Mouse (Mus musculus): ENCODE results near the gene S1pr5. TPM values are rescaled to one million over a fixed set of nuclear protein-coding genes. Genes with fewer than 3 reads are reported as not detected.
"Not testable (repeated sequence)": the region's sequence is repeated elsewhere in the genome, so short reads cannot be mapped to it uniquely, and the experiment has no call there.

The S1pr5 gene
- polyA plus RNA-seq, 1 experiment from 2014 or later = 0.11 TPM

- Histone ChIP-seq H3K27me3 (no peaks in the 10 kb centered on the region), H3K9me3 (replicated peaks) (no peaks in the 10 kb centered on the region), H3K27ac (no peak overlapping the region), H3K36me3 (peaks cover 53% of the 10 kb centered on the region), H3K9ac (no peak overlapping the region), H3K4me1 (replicated peaks) (peaks cover 13% of the 10 kb centered on the region), H3K4me2 (no peak overlapping the region), H3K4me3 (no peak overlapping the region)
- WGBS = 90% methylated on average over 5 of the region's 5 CpGs
- no peak for ATAC-seq (replicated peaks; ENCODE audit: insufficient number of reproducible peaks, insufficient read depth, low FRiP score, low read depth)
Observed at GRCm38 (mm10) chr9:21283591-21283990, 35.3 kb upstream of the S1pr5 start.

- no peak overlapping the region for H3K9ac ChIP-seq
- no peaks in the 10 kb centered on the region for H3K9me3 ChIP-seq (replicated peaks)
- peaks cover 91% of the 10 kb centered on the region for H3K36me3 ChIP-seq
- H3K4me3 ChIP-seq = no peak overlapping the region
- ATAC-seq (replicated peaks; ENCODE audit: insufficient number of reproducible peaks, insufficient read depth, low FRiP score, low read depth) = no peak
- H3K4me2 ChIP-seq = no peak overlapping the region
- peaks cover 19% of the 10 kb centered on the region for H3K4me1 ChIP-seq (replicated peaks)
- no peaks in the 10 kb centered on the region for H3K27me3 ChIP-seq
- no peak overlapping the region for H3K27ac ChIP-seq
- 90% methylated on average over 5 of the region's 5 CpGs for WGBS
Observed at GRCm38 (mm10) chr9:21277776-21278175, 29.5 kb upstream of the S1pr5 start.

GRCm38 (mm10) chr9:21276307-21276706 lies 28.1 kb upstream of the S1pr5 start:
- Histone ChIP-seq H3K9ac (no peak overlapping the region), H3K27me3 (no peaks in the 10 kb centered on the region)

GRCm38 (mm10) chr9:21275727-21276126 lies 27.5 kb upstream of the S1pr5 start:
- no peak overlapping the region for H3K4me2 ChIP-seq
- WGBS = 82% methylated on average over 12 of the region's 12 CpGs

More at GRCm38 (mm10) chr9:21276307-21276706, 28.1 kb upstream of the S1pr5 start:
- Histone ChIP-seq H3K27ac (no peak overlapping the region), H3K9me3 (replicated peaks) (no peaks in the 10 kb centered on the region), H3K4me3 (no peak overlapping the region), H3K4me2 (no peak overlapping the region), H3K4me1 (replicated peaks) (peaks cover 19% of the 10 kb centered on the region), H3K36me3 (peaks cover 92% of the 10 kb centered on the region)
- ATAC-seq (replicated peaks; ENCODE audit: insufficient number of reproducible peaks, insufficient read depth, low FRiP score, low read depth) = no peak
- 85% methylated on average over 8 of the region's 8 CpGs for WGBS

GRCm38 (mm10) chr9:21275013-21275710 lies 26.9 kb upstream of the S1pr5 start:
- peak overlapping the region; percentile 38; the same call in 1 of the 2 replicates for H3K27ac ChIP-seq
- no peak overlapping the region for H3K9ac ChIP-seq
- H3K4me3 ChIP-seq = no peak overlapping the region
- no peaks in the 10 kb centered on the region for H3K27me3 ChIP-seq
- 77% methylated on average over 7 of the region's 7 CpGs for WGBS
- peaks cover 93% of the 10 kb centered on the region for H3K36me3 ChIP-seq
- H3K4me2 ChIP-seq = no peak overlapping the region
- no peak for ATAC-seq (replicated peaks; ENCODE audit: insufficient number of reproducible peaks, insufficient read depth, low FRiP score, low read depth)
- H3K9me3 ChIP-seq (replicated peaks) = no peaks in the 10 kb centered on the region
- peaks cover 19% of the 10 kb centered on the region for H3K4me1 ChIP-seq (replicated peaks)

More at GRCm38 (mm10) chr9:21275727-21276126, 27.5 kb upstream of the S1pr5 start:
- Histone ChIP-seq H3K9ac (no peak overlapping the region), H3K36me3 (peaks cover 92% of the 10 kb centered on the region), H3K4me1 (replicated peaks) (peaks cover 19% of the 10 kb centered on the region), H3K4me3 (no peak overlapping the region), H3K27ac (no peak overlapping the region), H3K27me3 (no peaks in the 10 kb centered on the region), H3K9me3 (replicated peaks) (no peaks in the 10 kb centered on the region)
- ATAC-seq (replicated peaks; ENCODE audit: insufficient number of reproducible peaks, insufficient read depth, low FRiP score, low read depth) = no peak

- H3K9me3 ChIP-seq (replicated peaks) = no peaks in the 10 kb centered on the region
- H3K4me2 ChIP-seq = no peak overlapping the region
- H3K4me1 ChIP-seq (replicated peaks) = peaks cover 19% of the 10 kb centered on the region
- H3K27ac ChIP-seq = peak overlapping the region; percentile 38
- H3K9ac ChIP-seq = no peak overlapping the region
- peaks cover 93% of the 10 kb centered on the region for H3K36me3 ChIP-seq
- WGBS = 51% methylated on average over 3 of the region's 3 CpGs
- ATAC-seq (replicated peaks; ENCODE audit: insufficient number of reproducible peaks, insufficient read depth, low FRiP score, low read depth) = 0 out of 2 replicates have a peak, but pooled peaks have one; percentile 34
- no peaks in the 10 kb centered on the region for H3K27me3 ChIP-seq
- H3K4me3 ChIP-seq = no peak overlapping the region
Observed at GRCm38 (mm10) chr9:21274336-21274735, 26.1 kb upstream of the S1pr5 start.

GRCm38 (mm10) chr9:21273520-21274228 lies 25.4 kb upstream of the S1pr5 start:
- Histone ChIP-seq H3K9ac (no peak overlapping the region), H3K9me3 (replicated peaks) (no peaks in the 10 kb centered on the region), H3K4me3 (no peak overlapping the region), H3K27ac (peak overlapping the region; percentile 38; the same call in 1 of the 2 replicates), H3K27me3 (no peaks in the 10 kb centered on the region), H3K4me2 (no peak overlapping the region), H3K4me1 (replicated peaks) (peaks cover 19% of the 10 kb centered on the region), H3K36me3 (peaks cover 93% of the 10 kb centered on the region)
- ATAC-seq (replicated peaks; ENCODE audit: insufficient number of reproducible peaks, insufficient read depth, low FRiP score, low read depth) = no peak
- WGBS = 59% methylated on average over 7 of the region's 7 CpGs

- ATAC-seq (replicated peaks; ENCODE audit: insufficient number of reproducible peaks, insufficient read depth, low FRiP score, low read depth) = no peak
Observed at GRCm38 (mm10) chr9:21273094-21273493, 24.9 kb upstream of the S1pr5 start.

GRCm38 (mm10) chr9:21272391-21272790 lies 24.1 kb upstream of the S1pr5 start:
- 91% methylated on average over 9 of the region's 9 CpGs for WGBS
- Histone ChIP-seq H3K27ac (no peak overlapping the region), H3K36me3 (peaks cover 91% of the 10 kb centered on the region), H3K9me3 (replicated peaks) (no peaks in the 10 kb centered on the region), H3K4me3 (no peak overlapping the region), H3K9ac (no peak overlapping the region), H3K4me2 (no peak overlapping the region), H3K27me3 (no peaks in the 10 kb centered on the region), H3K4me1 (replicated peaks) (peaks cover 20% of the 10 kb centered on the region)
- no peak for ATAC-seq (replicated peaks; ENCODE audit: insufficient number of reproducible peaks, insufficient read depth, low FRiP score, low read depth)

More at GRCm38 (mm10) chr9:21273094-21273493, 24.9 kb upstream of the S1pr5 start:
- Histone ChIP-seq H3K4me2 (no peak overlapping the region), H3K9ac (no peak overlapping the region), H3K9me3 (replicated peaks) (no peaks in the 10 kb centered on the region), H3K36me3 (peaks cover 93% of the 10 kb centered on the region), H3K27me3 (no peaks in the 10 kb centered on the region), H3K4me3 (no peak overlapping the region), H3K27ac (no peak overlapping the region), H3K4me1 (replicated peaks) (peaks cover 19% of the 10 kb centered on the region)
- 82% methylated on average over 8 of the region's 8 CpGs for WGBS

GRCm38 (mm10) chr9:21269590-21269989 lies 21.3 kb upstream of the S1pr5 start:
- H3K27me3 ChIP-seq; H3K9ac ChIP-seq; H3K4me2 ChIP-seq; H3K27ac ChIP-seq; ATAC-seq (replicated peaks; ENCODE audit: insufficient number of reproducible peaks, insufficient read depth, low FRiP score, low read depth); H3K4me3 ChIP-seq; H3K9me3 ChIP-seq (replicated peaks): not testable (repeated sequence)
- H3K4me1 ChIP-seq (replicated peaks) = peaks cover 39% of the 10 kb centered on the region
- 76% methylated on average over 5 of the region's 5 CpGs for WGBS
- H3K36me3 ChIP-seq = peaks cover 72% of the 10 kb centered on the region

GRCm38 (mm10) chr9:21268305-21268704 lies 20.1 kb upstream of the S1pr5 start:
- 95% methylated on average over 16 of the region's 16 CpGs for WGBS
- H3K27me3 ChIP-seq = no peaks in the 10 kb centered on the region
- H3K4me2 ChIP-seq = no peak overlapping the region
- ATAC-seq (replicated peaks; ENCODE audit: insufficient number of reproducible peaks, insufficient read depth, low FRiP score, low read depth) = no peak
- peaks cover 61% of the 10 kb centered on the region for H3K36me3 ChIP-seq
- no peak overlapping the region for H3K9ac ChIP-seq
- H3K4me1 ChIP-seq (replicated peaks) = peaks cover 31% of the 10 kb centered on the region
- H3K4me3 ChIP-seq = no peak overlapping the region
- H3K9me3 ChIP-seq (replicated peaks) = no peaks in the 10 kb centered on the region
- H3K27ac ChIP-seq = no peak overlapping the region
